Mouse (Mus musculus): ENCODE measurements around the gene Arhgef28. TPM values are rescaled to one million over a fixed set of nuclear protein-coding genes. Genes with fewer than 3 reads are reported as not detected.

Gene Arhgef28
- polyA plus RNA-seq, 1 experiment from 2014 or later, result 10.7 TPM

GRCm38 (mm10) chr13:97859071-97859470 lies 347.2 kb downstream of the Arhgef28 start:
- Histone ChIP-seq H3K4me1 (replicated peaks) (peaks cover 13% of the 10 kb centered on the region), H3K36me3 (no peaks in the 10 kb centered on the region), H3K9me3 (replicated peaks) (no peaks in the 10 kb centered on the region), H3K9ac (no peak overlapping the region), H3K4me2 (no peak overlapping the region), H3K4me3 (no peak overlapping the region), H3K27me3 (no peaks in the 10 kb centered on the region), H3K27ac (no peak overlapping the region)
- no peak for ATAC-seq (replicated peaks; ENCODE audit: insufficient number of reproducible peaks, insufficient read depth, low FRiP score, low read depth)
- WGBS, result 81% methylated on average over 3 of the region's 3 CpGs

GRCm38 (mm10) chr13:97857860-97858259 lies 348.4 kb downstream of the Arhgef28 start:
- H3K9me3 ChIP-seq (replicated peaks), result no peaks in the 10 kb centered on the region
- no peak overlapping the region for H3K27ac ChIP-seq
- no peak overlapping the region for H3K9ac ChIP-seq
- ATAC-seq (replicated peaks; ENCODE audit: insufficient number of reproducible peaks, insufficient read depth, low FRiP score, low read depth), result no peak
- no peak overlapping the region for H3K4me3 ChIP-seq
- H3K36me3 ChIP-seq, result no peaks in the 10 kb centered on the region
- H3K4me2 ChIP-seq, result no peak overlapping the region
- H3K4me1 ChIP-seq (replicated peaks), result peaks cover 20% of the 10 kb centered on the region
- no peaks in the 10 kb centered on the region for H3K27me3 ChIP-seq
- WGBS, result 52% methylated on average over 6 of the region's 6 CpGs

- Histone ChIP-seq H3K9ac (no peak overlapping the region), H3K36me3 (no peaks in the 10 kb centered on the region), H3K9me3 (replicated peaks) (no peaks in the 10 kb centered on the region), H3K27ac (peak overlapping the region; percentile 28; the same call in 1 of the 2 replicates), H3K4me1 (replicated peaks) (peaks cover 20% of the 10 kb centered on the region), H3K27me3 (no peaks in the 10 kb centered on the region), H3K4me3 (no peak overlapping the region), H3K4me2 (no peak overlapping the region)
- ATAC-seq (replicated peaks; ENCODE audit: insufficient number of reproducible peaks, insufficient read depth, low FRiP score, low read depth), result peak; percentile 73
- WGBS, result 36% methylated on average over 8 of the region's 8 CpGs
Measured at GRCm38 (mm10) chr13:97853356-97853968, 352.8 kb downstream of the Arhgef28 start.

Other genes with a start within 250 kb of the Arhgef28 start
- 12.5 and 16.0 TPM in 2 replicates for gene Utp15, start 56.6 kb upstream of the Arhgef28 start, polyA plus RNA-seq (2015; fragmentation: Nextera tagmentation; extraction: Ambion mirVana)
- 15.4 and 17.0 TPM in 2 replicates for gene Ankra2, start 56.6 kb upstream of the Arhgef28 start, polyA plus RNA-seq (2015; fragmentation: Nextera tagmentation; extraction: Ambion mirVana)
- gene Gm21976, start 73.4 kb upstream of the Arhgef28 start, polyA plus RNA-seq (2015; fragmentation: Nextera tagmentation; extraction: Ambion mirVana), result not detected in 2 replicates
- gene Btf3, start 110.6 kb upstream of the Arhgef28 start, polyA plus RNA-seq (2015; fragmentation: Nextera tagmentation; extraction: Ambion mirVana), result 353 and 399 TPM in 2 replicates
- gene Foxd1, start 147.8 kb upstream of the Arhgef28 start, polyA plus RNA-seq (2015; fragmentation: Nextera tagmentation; extraction: Ambion mirVana), result 0.05 TPM in 1 of 2 replicates, not detected in the other